Mouse (Mus musculus) CH12.LX (cell line): ENCODE results near the gene Ror2. TPM values are rescaled to one million over a fixed set of nuclear protein-coding genes. Genes with fewer than 3 reads are reported as not detected.

Source experiments
- DNase-seq: peaks from one replicate; pipeline ENCODE4 v3.0.0-alpha.2; 2013; ENCODE audit errors: extremely low read depth
- H3K27ac ChIP-seq: 2 replicates; pipeline ENCODE4 v1.5.1; 2012; ENCODE audit warnings: low read depth, mild to moderate bottlenecking, control low read depth, moderate library complexity; ENCODE audit not compliant: insufficient read depth
- H3K27me3 ChIP-seq: replicated peaks from 2 replicates; pipeline ENCODE3; 2012; ENCODE audit warnings: inconsistent platforms
- H3K36me3 ChIP-seq, 2 experiments: replicated peaks in 1 of 2; 2 replicates each; pipeline versions ENCODE3 to v1.6.1; 2012; ENCODE audit warnings: inconsistent platforms in 1 of 2, low read length in 1 of 2, mild to moderate bottlenecking in 1 of 2, mixed read lengths in 1 of 2, moderate library complexity in 1 of 2; ENCODE audit not compliant: control insufficient read depth in 1 of 2, insufficient read depth in 1 of 2
- H3K4me1 ChIP-seq, 2 experiments: 2 replicates each; pipeline ENCODE4 v1.6.1; 2012; ENCODE audit warnings: inconsistent platforms in 1 of 2, moderate library complexity in 1 of 2; ENCODE audit not compliant: insufficient read depth in 2 of 2, control insufficient read depth in 1 of 2
- H3K4me2 ChIP-seq: 2 replicates; pipeline ENCODE4 v1.6.1; 2012; ENCODE audit warnings: low read depth, mild to moderate bottlenecking, control low read depth; ENCODE audit not compliant: poor library complexity, insufficient read depth, severe bottlenecking
- H3K4me3 ChIP-seq, 3 experiments: fragments of 150-350 bp in 1 of 3; sonication (generic) in 1 of 3; replicated peaks in 1 of 3; 2 replicates each; pipeline versions ENCODE3 to v1.5.1; 2011 to 2012; ENCODE audit warnings: low read depth in 2 of 3, low read length in 2 of 3, mild to moderate bottlenecking in 2 of 3, moderate library complexity in 2 of 3, control low read depth in 1 of 3, improper control_type of control experiment in 1 of 3, inconsistent platforms in 1 of 3, mixed read lengths in 1 of 3; ENCODE audit not compliant: poor library complexity in 1 of 3
- H3K79me2 ChIP-seq: replicated peaks from 2 replicates; pipeline ENCODE4 v1.6.1; 2012; ENCODE audit warnings: mild to moderate bottlenecking, moderate library complexity; ENCODE audit not compliant: control insufficient read depth, poor library complexity, insufficient read depth, severe bottlenecking; ENCODE audit errors: extremely low read depth
- H3K9ac ChIP-seq: 2 replicates; pipeline ENCODE4 v1.6.1; 2012; ENCODE audit warnings: low read depth, mild to moderate bottlenecking, control low read depth, moderate library complexity; ENCODE audit not compliant: insufficient read depth
- H3K9me3 ChIP-seq: replicated peaks from 2 replicates; pipeline ENCODE3; 2012; ENCODE audit warnings: low read length, inconsistent platforms, mixed read lengths
- BHLHE40 ChIP-seq: IDR thresholded peaks from 2 replicates; pipeline ENCODE4 v1.6.1; 2011; ENCODE audit warnings: mild to moderate bottlenecking, low read depth, low read length, improper control_type of control experiment
- CHD1 ChIP-seq: IDR thresholded peaks from 2 replicates; pipeline ENCODE4 v1.6.1; 2012; ENCODE audit warnings: low read depth, low read length, improper control_type of control experiment, inconsistent platforms
- CHD2 ChIP-seq: IDR thresholded peaks from 2 replicates; pipeline ENCODE4 v1.6.1; 2011; ENCODE audit warnings: low read length, improper control_type of control experiment
- EP300 ChIP-seq: IDR thresholded peaks from 2 replicates; pipeline ENCODE4 v1.6.1; 2011; ENCODE audit warnings: low read length, improper control_type of control experiment
- GABPA ChIP-seq: IDR thresholded peaks from 2 replicates; pipeline ENCODE4 v1.6.1; 2012; ENCODE audit warnings: low read depth, low read length, improper control_type of control experiment, inconsistent platforms; ENCODE audit not compliant: insufficient replicate concordance
- HCFC1 ChIP-seq: IDR thresholded peaks from 2 replicates; pipeline ENCODE4 v1.6.1; 2012; ENCODE audit warnings: low read depth, mild to moderate bottlenecking, inconsistent platforms, low read length, improper control_type of control experiment
- IRF4 ChIP-seq: IDR thresholded peaks from 2 replicates; pipeline ENCODE4 v1.6.1; 2014; ENCODE audit warnings: low read depth, mild to moderate bottlenecking, inconsistent platforms, low read length, improper control_type of control experiment
- JUND ChIP-seq: conservative IDR thresholded peaks from 2 replicates; pipeline ENCODE4 v1.6.1; 2011; ENCODE audit warnings: low read depth, low read length, improper control_type of control experiment
- MAFK ChIP-seq: IDR thresholded peaks from 2 replicates; pipeline ENCODE4 v1.6.1; 2011; ENCODE audit warnings: low read length, improper control_type of control experiment; ENCODE audit not compliant: insufficient replicate concordance
- MXI1 ChIP-seq: IDR thresholded peaks from 2 replicates; pipeline ENCODE4 v1.6.1; 2011; ENCODE audit warnings: mild to moderate bottlenecking, low read depth, low read length, improper control_type of control experiment
- MYC ChIP-seq: IDR thresholded peaks from 2 replicates; pipeline ENCODE4 v1.6.1; 2011; ENCODE audit warnings: low read depth, mild to moderate bottlenecking, improper control_type of control experiment, low read length
- POLR2A ChIP-seq: IDR thresholded peaks from 2 replicates; pipeline ENCODE4 v1.6.1; 2011; ENCODE audit warnings: low read depth, mild to moderate bottlenecking, improper control_type of control experiment, low read length
- RAD21 ChIP-seq: IDR thresholded peaks from 2 replicates; pipeline ENCODE4 v1.6.1; 2011; ENCODE audit warnings: low read depth, mild to moderate bottlenecking, low read length, improper control_type of control experiment, moderate library complexity
- UBTF ChIP-seq: IDR thresholded peaks from 2 replicates; pipeline ENCODE4 v1.6.1; 2012; ENCODE audit warnings: low read depth, mild to moderate bottlenecking, inconsistent platforms, low read length, improper control_type of control experiment, moderate library complexity
- USF1 ChIP-seq: IDR thresholded peaks from 2 replicates; pipeline ENCODE4 v1.6.1; 2014; ENCODE audit warnings: low read depth, mild to moderate bottlenecking, inconsistent platforms, low read length, improper control_type of control experiment
- USF2 ChIP-seq: conservative IDR thresholded peaks from 2 replicates; pipeline ENCODE4 v1.6.1; 2011; ENCODE audit warnings: low read depth, low read length, improper control_type of control experiment
- ZC3H11A ChIP-seq: IDR thresholded peaks from 2 replicates; pipeline ENCODE4 v1.6.1; 2012; ENCODE audit warnings: low read depth, mild to moderate bottlenecking, inconsistent platforms, low read length, improper control_type of control experiment
- ZKSCAN1 ChIP-seq: IDR thresholded peaks from 2 replicates; pipeline ENCODE4 v1.6.1; 2012; ENCODE audit warnings: low read depth, inconsistent platforms, low read length, improper control_type of control experiment, borderline replicate concordance
- ZMIZ1 ChIP-seq: IDR thresholded peaks from 2 replicates; pipeline ENCODE4 v1.6.1; 2012; ENCODE audit warnings: low read depth, mild to moderate bottlenecking, inconsistent platforms, low read length, improper control_type of control experiment
- dilution Hi-C: fragments of 300-500 bp; cut with MboI; formaldehyde crosslinking; loops from 2 replicates; pipeline ENCODE4 v1.14.3; 2020; ENCODE audit warnings: low sequenced_read_pairs; ENCODE audit not compliant: extremely low pct_unique_long_range_greater_than_20kb, extremely low pct_ligation_motif_present
- in situ Hi-C: fragments of 300-500 bp; cut with MboI; formaldehyde crosslinking; loops from 3 replicates; pipeline ENCODE4 v1.14.3; 2019; ENCODE audit warnings: low sequenced_read_pairs, low pct_ligation_motif_present, low pct_unique_long_range_greater_than_20kb, mixed read lengths
- polyA plus RNA-seq: library from polyadenylated mRNA; unstranded; fragments of >175 nt; gene quantifications from 2 replicates; pipeline ENCODE4 v1.2.1, GENCODE M21; 2012; ENCODE audit warnings: low read depth; ENCODE audit not compliant: insufficient read length
- total RNA-seq, 2 experiments: library from RNA; depleted of rRNA; stranded (reverse); fragments of 300-350 nt in 1 of 2; fragments of >200 nt in 1 of 2; gene quantifications; 2 replicates each; pipeline ENCODE4 v1.2.3; 2012 to 2014

Ror2 gene
- total and polyA plus RNA-seq, 3 experiments, result 0.13 to 0.63 (median 0.16) TPM

- dilution Hi-C loops (no loop called here), in situ Hi-C loops (no loop called here)
- H3K9me3 ChIP-seq, result peaks cover 21% of the 10 kb centered on the region
Measured at GRCm38 (mm10) chr13:53284740-53285191, 1.2 kb downstream of the Ror2 start.

DNA sequence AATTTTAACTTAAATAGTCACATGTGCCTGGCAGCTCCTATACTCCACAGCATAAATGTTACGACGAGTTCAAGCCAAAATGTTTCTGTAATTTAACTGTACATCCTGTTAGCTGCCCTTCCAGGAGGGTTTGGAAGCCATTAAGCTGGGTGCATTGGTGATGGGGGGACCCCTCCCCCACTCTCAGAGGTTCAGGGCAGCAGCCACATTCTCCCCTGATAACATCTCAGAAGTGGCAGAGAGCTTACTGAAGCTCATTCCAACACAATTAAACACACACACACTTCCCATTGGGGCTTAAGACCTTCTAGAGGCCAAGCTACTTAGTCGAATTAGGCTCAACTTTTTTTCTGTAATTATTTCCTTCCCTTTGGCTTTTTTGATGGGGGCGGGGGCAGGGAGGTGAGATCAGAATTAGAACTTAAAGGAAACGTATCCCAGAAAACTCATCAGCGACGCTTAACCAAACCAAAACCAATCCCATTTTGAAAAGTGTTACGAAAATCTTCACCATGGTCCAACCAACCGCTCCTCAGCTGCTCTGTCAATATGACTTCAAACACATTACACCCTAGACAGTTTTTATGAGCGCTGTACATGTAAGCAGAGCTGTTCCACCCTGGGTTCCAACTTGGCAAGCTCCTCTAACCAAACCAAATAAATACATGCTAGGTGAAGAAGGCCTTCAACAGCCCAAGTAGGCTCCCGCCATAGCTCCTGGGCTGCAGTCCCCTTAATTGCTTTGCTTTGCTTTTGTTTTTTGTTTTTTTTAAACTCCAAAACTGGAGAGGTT is 4.1 kb downstream of the Ror2 start:
- H3K36me3 ChIP-seq, result no peaks in the 10 kb centered on the region
- dilution Hi-C loops, result no loop called here
- H3K79me2 ChIP-seq, result no peaks in the 10 kb centered on the region
- H3K27ac ChIP-seq, result no peak overlapping the region
- peaks cover 0 to 4% of the 10 kb centered on the region in 2 experiments; a peak in 1 of 4 replicates for H3K4me1 ChIP-seq
- no peak for TF ChIP-seq CHD2
- TF ChIP-seq, all 38 proteins: peak for 0
- Histone ChIP-seq H3K4me2 (no peak overlapping the region), H3K9me3 (peaks cover 17% of the 10 kb centered on the region), H3K27me3 (peaks cover 16% of the 10 kb centered on the region), H3K9ac (no peak overlapping the region), H3K4me3 (no peak overlapping the region)
- DNase-seq, result no peak
- in situ Hi-C loops, result no loop called here

More at GRCm38 (mm10) chr13:53284740-53285191, 1.2 kb downstream of the Ror2 start:
- Histone ChIP-seq H3K4me2 (no peak overlapping the region), H3K4me3 (peak overlapping the region in 1 of 3 experiments; percentile 27), H3K9ac (no peak overlapping the region), H3K4me1 (peaks cover 0 to 4% of the 10 kb centered on the region in 2 experiments; a peak in 1 of 4 replicates)
- no peak for TF ChIP-seq ZKSCAN1
- TF ChIP-seq MYC, result no peak
- no peak for TF ChIP-seq RAD21
- no peak for TF ChIP-seq JUND
- TF ChIP-seq BHLHE40, result no peak
- TF ChIP-seq CHD2, result no peak
- TF ChIP-seq CHD1, result no peak
- TF ChIP-seq GABPA, result no peak
- TF ChIP-seq MAFK, result no peak
- TF ChIP-seq MXI1, result no peak
- TF ChIP-seq ZMIZ1, result no peak
- TF ChIP-seq EP300, result no peak
- no peak for TF ChIP-seq ZC3H11A
- TF ChIP-seq IRF4, result no peak
- TF ChIP-seq UBTF, result no peak
- TF ChIP-seq POLR2A, result no peak
- no peak for TF ChIP-seq HCFC1
- TF ChIP-seq USF2, result no peak
- no peak for TF ChIP-seq USF1
- TF ChIP-seq, all 38 proteins: peak for 0
- H3K27ac ChIP-seq, result no peak overlapping the region
- H3K79me2 ChIP-seq, result no peaks in the 10 kb centered on the region
- no peak for DNase-seq
- H3K36me3 ChIP-seq, result no peaks in the 10 kb centered on the region
- peaks cover 20% of the 10 kb centered on the region for H3K27me3 ChIP-seq
